In genomic region chr1:92774743-92775692, GRCm38 (mm10) we compare ENCODE assay signal across 7 mouse cellular contexts. TPM values are rescaled to one million over a fixed set of nuclear protein-coding genes. Genes with fewer than 3 reads are reported as not detected.
A peak's percentile ranks its signal among the peaks of the same experiment; 100 is the strongest.
DNase-seq lines count a peak whose midpoint lies in the region; ATAC-seq and TF ChIP-seq lines count a peak whose summit lies in the region.

No protein-coding gene starts in this region.

- no peak for DNase-seq in spleen, adult 2 months (ENCODE audit: low read depth in 1 of 2, low spot score in 2 of 2)
- DNase-seq in spleen, postnatal 10 days (ENCODE audit: low spot score in 2 of 2) = no peak
- DNase-seq in heart, adult 9 months (ENCODE audit: low spot score in 2 of 2) = peak; percentile 56 to 65
- no peak for DNase-seq in gastrocnemius, postnatal 10 days
- no peak for DNase-seq in spleen, adult 12 weeks (ENCODE audit: low spot score)

- 15% methylated on average over 16 of the region's 16 CpGs for WGBS in spleen, adult 2 months
- 12% methylated on average over 16 of the region's 16 CpGs for WGBS in liver, embryonic 16.5 days (ENCODE audit: insufficient replicate concordance)
- WGBS in stomach, embryonic 15.5 days = 24% methylated on average over 16 of the region's 16 CpGs

- H3K27ac ChIP-seq in spleen, adult 2 months (ENCODE audit: insufficient read depth, low read length) = no peak overlapping the region
- 0 out of 2 replicates have a peak overlapping the region, but pooled peaks have one; percentile 27 for H3K27ac ChIP-seq in liver, embryonic 16.5 days (ENCODE audit: low read length)
- no peak overlapping the region for H3K27ac ChIP-seq in stomach, embryonic 15.5 days

- H3K4me2 ChIP-seq in liver, embryonic 16.5 days (ENCODE audit: low read depth, low read length) = peak overlapping the region; percentile 47
- H3K4me2 ChIP-seq in stomach, embryonic 15.5 days = peak overlapping the region; percentile 48

- no peaks in the 10 kb centered on the region for H3K36me3 ChIP-seq in spleen, adult 2 months (ENCODE audit: control insufficient read depth, insufficient read depth, low read length)
- no peaks in the 10 kb centered on the region for H3K36me3 ChIP-seq in liver, embryonic 16.5 days (ENCODE audit: control insufficient read depth, insufficient read depth)
- H3K36me3 ChIP-seq in stomach, embryonic 15.5 days = no peaks in the 10 kb centered on the region

- no peak for ATAC-seq in liver, embryonic 16.5 days (ENCODE audit: low read depth)
- ATAC-seq in stomach, embryonic 15.5 days (ENCODE audit: insufficient read depth, low FRiP score, low read depth) = peak; percentile 65; the same call in 1 of the 2 replicates

- peak overlapping the region; percentile 33; the same call in 1 of the 2 replicates for H3K9ac ChIP-seq in liver, embryonic 16.5 days (ENCODE audit: low read depth, low read length)
- H3K9ac ChIP-seq in stomach, embryonic 15.5 days = no peak overlapping the region

- no peaks in the 10 kb centered on the region for H3K27me3 ChIP-seq in spleen, adult 2 months (ENCODE audit: control insufficient read depth, insufficient read depth, low read length)
- no peaks in the 10 kb centered on the region for H3K27me3 ChIP-seq in liver, embryonic 16.5 days (ENCODE audit: control insufficient read depth, insufficient read depth, low read depth, low read length)
- H3K27me3 ChIP-seq in stomach, embryonic 15.5 days (replicated peaks) = no peaks in the 10 kb centered on the region

- H3K4me3 ChIP-seq in spleen, adult 2 months (ENCODE audit: extremely low read depth, insufficient read depth, insufficient read length) = peak overlapping the region; percentile 21; the same call in 1 of the 2 replicates
- peak overlapping the region; percentile 35 for H3K4me3 ChIP-seq in liver, embryonic 16.5 days (ENCODE audit: low read depth, low read length)
- peak overlapping the region; percentile 17 for H3K4me3 ChIP-seq in stomach, embryonic 15.5 days (replicated peaks)

- no peaks in the 10 kb centered on the region; the same call in 1 of the 2 replicates for H3K4me1 ChIP-seq in spleen, adult 2 months (ENCODE audit: control insufficient read depth, insufficient read depth, insufficient read length)
- no peaks in the 10 kb centered on the region for H3K4me1 ChIP-seq in liver, embryonic 16.5 days (ENCODE audit: control insufficient read depth, low read depth, low read length)
- H3K4me1 ChIP-seq in stomach, embryonic 15.5 days = 0 out of 2 replicates have a peak, but pooled peaks cover 7% of the 10 kb centered on the region

- TF ChIP-seq POLR2A in spleen, adult 2 months (IDR thresholded peaks at IDR 0.05; ENCODE audit: low read depth, low read length) = no peak

- H3K9me3 ChIP-seq in liver, embryonic 16.5 days (replicated peaks; ENCODE audit: control insufficient read depth, low read length) = no peaks in the 10 kb centered on the region
- H3K9me3 ChIP-seq in stomach, embryonic 15.5 days = no peaks in the 10 kb centered on the region

- no peak for TF ChIP-seq CTCF in spleen, adult 2 months (IDR thresholded peaks at IDR 0.05; ENCODE audit: extremely low read depth, insufficient read depth, insufficient read length, insufficient replicate concordance)

RNA-seq across cellular contexts. Expression of gene Gpc1, which starts 56.4 kb away (rescaled TPM):
- polyA plus RNA-seq in spleen, adult 2 months (2012; rRNA removed) = 11.1 and 11.2 TPM in 2 replicates
- polyA plus RNA-seq in liver, embryonic 16.5 days (2015; fragmentation: Nextera tagmentation; extraction: Ambion mirVana) = 3.2 and 4.1 TPM in 2 replicates
- 48.7 TPM in 2 replicates for polyA plus RNA-seq in stomach, embryonic 15.5 days (2015; fragmentation: Nextera tagmentation; extraction: Ambion mirVana)
- 100 to 1,000 TPM; 276 to 282 TPM for total RNA-seq in gastrocnemius, postnatal 10 days (2021)

Comparison
In these comparisons a context has a peak if more than half of its experiments do, and no peak if none do; other contexts are left out.
1. DNase-seq: peak in heart, adult 9 months (2 of 2); none in spleen, adult 2 months (0 of 2), spleen, postnatal 10 days (0 of 2), gastrocnemius, postnatal 10 days (single experiment) and spleen, adult 12 weeks (single experiment).
2. Peak in every context shown above with its lines, with median percentiles within 50 percentile points of each other: H3K4me3 ChIP-seq.